Mouse (Mus musculus): Measurements from ENCODE around the gene Nyx. TPM values are rescaled to one million over a fixed set of nuclear protein-coding genes. Genes with fewer than 3 reads are reported as not detected.

Gene Nyx
- polyA plus RNA-seq, 1 experiment from 2014 or later = 0.09 TPM

GRCm38 (mm10) chrX:13472751-13473225, 6.9 kb downstream of the Nyx start:
- DNase-seq (ENCODE audit: low spot score) = no peak
- Histone ChIP-seq H3K9me3 (no peaks in the 10 kb centered on the region), H3K27me3 (ENCODE audit: insufficient read depth, poor library complexity, severe bottlenecking) (peaks cover 59% of the 10 kb centered on the region), H3K36me3 (no peaks in the 10 kb centered on the region), H3K27ac (no peak overlapping the region), H3K4me1 (replicated peaks) (no peaks in the 10 kb centered on the region), H3K4me3 (no peak overlapping the region)
- 86% methylated on average over 4 of the region's 4 CpGs for WGBS

- Histone ChIP-seq H3K4me3 (no peak overlapping the region), H3K36me3 (no peaks in the 10 kb centered on the region), H3K4me1 (replicated peaks) (no peaks in the 10 kb centered on the region), H3K27me3 (ENCODE audit: insufficient read depth, poor library complexity, severe bottlenecking) (peaks cover 59% of the 10 kb centered on the region), H3K9me3 (no peaks in the 10 kb centered on the region), H3K27ac (no peak overlapping the region)
- 68% methylated on average over 1 of the region's 1 CpGs for WGBS
- no peak for DNase-seq (ENCODE audit: low spot score)
Measured at GRCm38 (mm10) chrX:13475382-13475781, 9.5 kb downstream of the Nyx start.

- peaks cover 47% of the 10 kb centered on the region for H3K27me3 ChIP-seq (ENCODE audit: insufficient read depth, poor library complexity, severe bottlenecking)
- H3K27ac ChIP-seq = no peak overlapping the region
- H3K36me3 ChIP-seq = no peaks in the 10 kb centered on the region
- H3K4me1 ChIP-seq (replicated peaks) = no peaks in the 10 kb centered on the region
- no peak for DNase-seq (ENCODE audit: low spot score)
- no peak overlapping the region for H3K4me3 ChIP-seq
- H3K9me3 ChIP-seq = no peaks in the 10 kb centered on the region
- WGBS = 81% methylated on average over 2 of the region's 2 CpGs
Measured at GRCm38 (mm10) chrX:13477596-13477995, 11.7 kb downstream of the Nyx start.

- WGBS = 71% methylated on average over 5 of the region's 5 CpGs
- H3K4me3 ChIP-seq = no peak overlapping the region
- no peaks in the 10 kb centered on the region for H3K36me3 ChIP-seq
- H3K9me3 ChIP-seq = no peaks in the 10 kb centered on the region
- DNase-seq (ENCODE audit: low spot score) = no peak
- H3K27ac ChIP-seq = no peak overlapping the region
- H3K27me3 ChIP-seq (ENCODE audit: insufficient read depth, poor library complexity, severe bottlenecking) = peaks cover 50% of the 10 kb centered on the region
- H3K4me1 ChIP-seq (replicated peaks) = no peaks in the 10 kb centered on the region
Measured at GRCm38 (mm10) chrX:13478298-13478697, 12.4 kb downstream of the Nyx start.

GRCm38 (mm10) chrX:13479570-13479969, 13.7 kb downstream of the Nyx start:
- no peaks in the 10 kb centered on the region for H3K4me1 ChIP-seq (replicated peaks)
- no peak overlapping the region for H3K27ac ChIP-seq
- peaks cover 44% of the 10 kb centered on the region for H3K27me3 ChIP-seq (ENCODE audit: insufficient read depth, poor library complexity, severe bottlenecking)
- DNase-seq (ENCODE audit: low spot score) = no peak
- no peaks in the 10 kb centered on the region for H3K9me3 ChIP-seq
- H3K36me3 ChIP-seq = no peaks in the 10 kb centered on the region
- H3K4me3 ChIP-seq = no peak overlapping the region

- 86% methylated on average over 1 of the region's 1 CpGs for WGBS
- no peak for DNase-seq (ENCODE audit: low spot score)
Measured at GRCm38 (mm10) chrX:13482576-13482975, 16.7 kb downstream of the Nyx start.

GRCm38 (mm10) chrX:13484447-13484846, 18.5 kb downstream of the Nyx start:
- no peaks in the 10 kb centered on the region for H3K4me1 ChIP-seq (replicated peaks)
- H3K27me3 ChIP-seq (ENCODE audit: insufficient read depth, poor library complexity, severe bottlenecking) = peaks cover 42% of the 10 kb centered on the region

More at GRCm38 (mm10) chrX:13482576-13482975, 16.7 kb downstream of the Nyx start:
- no peak overlapping the region for H3K27ac ChIP-seq
- H3K4me3 ChIP-seq = no peak overlapping the region
- H3K36me3 ChIP-seq = no peaks in the 10 kb centered on the region
- H3K9me3 ChIP-seq = peaks cover 14% of the 10 kb centered on the region
- H3K27me3 ChIP-seq (ENCODE audit: insufficient read depth, poor library complexity, severe bottlenecking) = peaks cover 49% of the 10 kb centered on the region
- no peaks in the 10 kb centered on the region for H3K4me1 ChIP-seq (replicated peaks)

GRCm38 (mm10) chrX:13489001-13489400, 23.1 kb downstream of the Nyx start:
- Histone ChIP-seq H3K27me3 (ENCODE audit: insufficient read depth, poor library complexity, severe bottlenecking) (peaks cover 43% of the 10 kb centered on the region), H3K27ac (no peak overlapping the region), H3K4me1 (replicated peaks) (no peaks in the 10 kb centered on the region), H3K4me3 (no peak overlapping the region), H3K9me3 (peaks cover 14% of the 10 kb centered on the region), H3K36me3 (no peaks in the 10 kb centered on the region)
- WGBS = 82% methylated on average over 3 of the region's 3 CpGs
- no peak for DNase-seq (ENCODE audit: low spot score)

More at GRCm38 (mm10) chrX:13484447-13484846, 18.5 kb downstream of the Nyx start:
- Histone ChIP-seq H3K9me3 (peaks cover 14% of the 10 kb centered on the region), H3K36me3 (no peaks in the 10 kb centered on the region), H3K4me3 (no peak overlapping the region), H3K27ac (no peak overlapping the region)
- DNase-seq (ENCODE audit: low spot score) = no peak

GRCm38 (mm10) chrX:13489761-13490160, 23.9 kb downstream of the Nyx start:
- no peak overlapping the region for H3K4me3 ChIP-seq
- DNase-seq (ENCODE audit: low spot score) = no peak
- peaks cover 14% of the 10 kb centered on the region for H3K9me3 ChIP-seq
- H3K27me3 ChIP-seq (ENCODE audit: insufficient read depth, poor library complexity, severe bottlenecking) = peaks cover 39% of the 10 kb centered on the region
- WGBS = 83% methylated on average over 1 of the region's 1 CpGs
- H3K27ac ChIP-seq = no peak overlapping the region
- no peaks in the 10 kb centered on the region for H3K36me3 ChIP-seq
- H3K4me1 ChIP-seq (replicated peaks) = no peaks in the 10 kb centered on the region

- H3K27me3 ChIP-seq (ENCODE audit: insufficient read depth, poor library complexity, severe bottlenecking) = peaks cover 32% of the 10 kb centered on the region
- no peaks in the 10 kb centered on the region for H3K36me3 ChIP-seq
- H3K27ac ChIP-seq = no peak overlapping the region
- WGBS = 75% methylated on average over 3 of the region's 3 CpGs
- no peak overlapping the region for H3K4me3 ChIP-seq
- no peaks in the 10 kb centered on the region for H3K4me1 ChIP-seq (replicated peaks)
- no peak for DNase-seq (ENCODE audit: low spot score)
- peaks cover 11% of the 10 kb centered on the region for H3K9me3 ChIP-seq
Measured at GRCm38 (mm10) chrX:13490941-13491340, 25.0 kb downstream of the Nyx start.

GRCm38 (mm10) chrX:13492922-13493321, 27.0 kb downstream of the Nyx start:
- Histone ChIP-seq H3K9me3 (no peaks in the 10 kb centered on the region), H3K4me3 (no peak overlapping the region), H3K36me3 (no peaks in the 10 kb centered on the region), H3K27ac (no peak overlapping the region), H3K4me1 (replicated peaks) (no peaks in the 10 kb centered on the region), H3K27me3 (ENCODE audit: insufficient read depth, poor library complexity, severe bottlenecking) (peaks cover 28% of the 10 kb centered on the region)
- no peak for DNase-seq (ENCODE audit: low spot score)

GRCm38 (mm10) chrX:13494892-13495703, 29.2 kb downstream of the Nyx start:
- H3K27me3 ChIP-seq (ENCODE audit: insufficient read depth, poor library complexity, severe bottlenecking) = peaks cover 32% of the 10 kb centered on the region
- 86% methylated on average over 8 of the region's 8 CpGs for WGBS

GRCm38 (mm10) chrX:13500284-13500683, 34.4 kb downstream of the Nyx start:
- peaks cover 35% of the 10 kb centered on the region for H3K27me3 ChIP-seq (ENCODE audit: insufficient read depth, poor library complexity, severe bottlenecking)

More at GRCm38 (mm10) chrX:13494892-13495703, 29.2 kb downstream of the Nyx start:
- Histone ChIP-seq H3K4me3 (no peak overlapping the region), H3K9me3 (no peaks in the 10 kb centered on the region), H3K27ac (no peak overlapping the region), H3K4me1 (replicated peaks) (no peaks in the 10 kb centered on the region), H3K36me3 (no peaks in the 10 kb centered on the region)
- DNase-seq (ENCODE audit: low spot score) = no peak

More at GRCm38 (mm10) chrX:13500284-13500683, 34.4 kb downstream of the Nyx start:
- no peak for DNase-seq (ENCODE audit: low spot score)
- H3K27ac ChIP-seq = no peak overlapping the region
- no peaks in the 10 kb centered on the region for H3K36me3 ChIP-seq
- 87% methylated on average over 4 of the region's 4 CpGs for WGBS
- no peaks in the 10 kb centered on the region for H3K9me3 ChIP-seq
- H3K4me3 ChIP-seq = no peak overlapping the region
- H3K4me1 ChIP-seq (replicated peaks) = no peaks in the 10 kb centered on the region

Measured in hindbrain, embryonic 10.5 days (tissue).